ENCODE assay signal across 20 mouse cellular contexts in the genomic region with DNA sequence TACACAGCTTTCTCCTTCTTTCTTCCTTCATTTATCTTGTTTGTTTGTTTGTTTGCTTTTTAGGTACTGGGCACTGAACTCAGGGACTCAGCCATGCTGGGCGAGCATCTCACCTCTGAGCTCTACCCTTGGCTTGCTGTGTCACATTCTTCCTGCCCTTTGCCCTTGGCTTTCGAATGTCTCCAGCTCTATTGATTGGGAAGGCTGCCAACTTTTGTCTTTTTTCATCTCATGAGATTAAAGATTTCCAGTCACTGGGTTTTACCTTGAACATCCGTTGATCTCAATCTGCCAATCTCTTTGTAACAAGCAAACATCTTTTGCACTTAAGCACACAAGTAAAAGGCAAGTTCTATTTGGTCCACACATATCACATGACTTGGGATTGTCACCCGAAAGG. TPM values are rescaled to one million over a fixed set of nuclear protein-coding genes. Genes with fewer than 3 reads are reported as not detected.
DNase-seq lines count a peak whose midpoint lies in the region; ATAC-seq lines count a peak whose summit lies in the region.
"Had no signal": no experiment of that assay in that cellular context is flagged by ENCODE, and none has a peak within 500 bp of the region (broad histone marks: within the 10 kb centered on the region; RNA-seq: fewer than 3 reads in every experiment).

No protein-coding gene starts in this region.

- intact Hi-C loops in left cerebral cortex, postnatal 14 days (cut with DNase I) = no loop called here

- ATAC-seq in CD4-positive, CD25-positive, alpha-beta regulatory T cell, adult 4 months = peak; percentile 60
- ATAC-seq: forebrain, embryonic 15.5 days had no signal

- DNase-seq in adrenal gland, adult 2 months = peak; percentile 42
- no peak for DNase-seq in adrenal gland, postnatal 25 days
- peak; percentile 27 for DNase-seq in kidney, postnatal 14 days
- no peak for DNase-seq in kidney, adult 18-20 months
- DNase-seq in naive thymus-derived CD4-positive, alpha-beta T cell, adult 2 months (ENCODE audit: low read depth) = peak; percentile 82
- no peak for DNase-seq in gastrocnemius, adult 8-10 months (ENCODE audit: low spot score in 2 of 2)
- no peak for DNase-seq in left cerebral cortex, postnatal 14 days (ENCODE audit: low spot score in 2 of 2)
- DNase-seq: adrenal gland, adult 8-10 months; cerebellum, adult 11 months; cerebellum, adult 9-10 months; embryo, embryonic 11 days; gastrocnemius, postnatal 36 days; heart, adult 18-20 months; heart, postnatal 4 days; lung, postnatal 36 days; right cerebral cortex, postnatal 4 days; thymus, adult 2 months; thymus, postnatal 36 days had no signal

RNA-seq across cellular contexts. Expression of gene Iqgap2, which starts 32.5 kb away (rescaled TPM):
- total RNA-seq in adrenal gland, adult 2 months (2021) = 100 to 1,000 TPM; 107 to 186 TPM
- 9.0 and 9.5 TPM in 2 replicates for polyA plus RNA-seq in adrenal gland, adult 2 months (2012; rRNA removed)
- 147 and 157 TPM in 2 replicates for total RNA-seq in adrenal gland, postnatal 25 days (2021)
- 10 to 100 TPM; 14.2 to 14.7 TPM for polyA plus RNA-seq in CD4-positive, CD25-positive, alpha-beta regulatory T cell, adult 4 months (2017; shearing (Covaris generic))
- under 1 TPM; 0.39 to 0.92 (median 0.84) TPM for total RNA-seq in gastrocnemius, adult 8-10 months (2022)
- total RNA-seq in left cerebral cortex, postnatal 14 days (2021) = 10 to 100 TPM; 15.9 to 17.2 TPM

Comparison
In these comparisons a context has a peak if more than half of its experiments do, and no peak if none do; other contexts are left out.
1. DNase-seq: peak in adrenal gland, adult 2 months (single experiment), kidney, postnatal 14 days (single experiment) and naive thymus-derived CD4-positive, alpha-beta T cell, adult 2 months (single experiment); none in adrenal gland, postnatal 25 days (single experiment), kidney, adult 18-20 months (single experiment), gastrocnemius, adult 8-10 months (0 of 2) and left cerebral cortex, postnatal 14 days (0 of 2).
2. RNA of gene Iqgap2, which starts 32.5 kb away (total RNA-seq): 107 to 186 TPM in adrenal gland, adult 2 months, 147 to 157 TPM in adrenal gland, postnatal 25 days and 15.9 to 17.2 TPM in left cerebral cortex, postnatal 14 days; 0.39 to 0.92 TPM in gastrocnemius, adult 8-10 months; every median in the first group is over 4 times any median in the second.